Mouse (Mus musculus) liver, embryonic 14.5 days (tissue): Measurements from ENCODE around the gene Chrnb1.

Experiments used
- CTCF ChIP-seq: IDR thresholded peaks from 2 replicates; pipeline ENCODE4 v1.5.1; 2016; ENCODE audit warnings: antibody characterized with exemption, low read depth, control low read depth
- EP300 ChIP-seq: IDR thresholded peaks from 2 replicates; pipeline ENCODE4 v1.6.1; 2016; ENCODE audit warnings: antibody characterized with exemption, low read depth

DNA sequence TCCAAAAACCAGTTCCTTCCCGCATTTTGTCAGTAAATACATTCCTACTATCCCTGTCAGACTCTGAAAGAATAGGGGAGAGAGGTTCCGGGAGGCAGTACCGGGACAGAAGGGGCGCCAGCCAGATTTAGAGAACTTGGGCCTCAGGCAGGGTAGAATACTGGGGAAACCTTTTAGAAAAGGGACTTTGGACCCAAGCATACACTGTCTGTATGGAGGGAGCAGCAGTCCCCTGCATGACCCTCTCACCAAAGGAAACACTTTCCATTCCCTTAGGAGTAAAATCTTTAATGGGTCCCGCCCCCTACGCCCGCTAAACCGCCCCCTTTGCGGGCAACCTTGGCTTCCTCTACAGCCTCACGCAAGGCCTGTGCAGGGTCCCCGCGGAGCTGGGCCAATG lies 7.6 kb upstream of the Chrnb1 start:
- TF ChIP-seq EP300 (no peak), CTCF (no peak)
